Mouse (Mus musculus): ENCODE results near the gene Actr3b.

DNA sequence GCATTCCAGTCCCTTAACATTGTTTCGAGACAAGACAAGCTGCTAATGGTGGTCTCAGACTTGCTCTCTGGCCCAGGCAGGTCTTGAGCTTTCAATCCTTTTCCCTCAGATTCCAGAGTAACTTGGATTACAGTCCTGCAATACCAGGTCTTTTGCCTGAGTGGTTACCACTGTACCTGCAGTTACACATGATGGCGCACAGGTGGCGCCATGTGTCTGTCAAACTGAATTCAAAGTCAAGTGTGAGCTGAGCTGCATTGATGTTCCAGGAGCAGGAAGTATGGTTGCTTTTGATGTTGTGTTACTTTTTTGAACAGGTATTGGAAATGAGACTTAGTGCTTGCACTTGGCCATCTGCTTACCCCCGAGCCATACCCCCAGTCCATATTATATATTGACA lies 79.6 kb downstream of the Actr3b start:
- TF ChIP-seq CTCF (IDR thresholded peaks at IDR 0.05; ENCODE audit: low read depth, low read length), result peak; percentile 74
- TF ChIP-seq EP300 (IDR thresholded peaks at IDR 0.05; ENCODE audit: insufficient read depth, low read depth, low read length), result no peak

All from ES-Bruce4 (cell line).